Mouse (Mus musculus): ENCODE results near the gene Rnf141.

The Rnf141 gene

DNA sequence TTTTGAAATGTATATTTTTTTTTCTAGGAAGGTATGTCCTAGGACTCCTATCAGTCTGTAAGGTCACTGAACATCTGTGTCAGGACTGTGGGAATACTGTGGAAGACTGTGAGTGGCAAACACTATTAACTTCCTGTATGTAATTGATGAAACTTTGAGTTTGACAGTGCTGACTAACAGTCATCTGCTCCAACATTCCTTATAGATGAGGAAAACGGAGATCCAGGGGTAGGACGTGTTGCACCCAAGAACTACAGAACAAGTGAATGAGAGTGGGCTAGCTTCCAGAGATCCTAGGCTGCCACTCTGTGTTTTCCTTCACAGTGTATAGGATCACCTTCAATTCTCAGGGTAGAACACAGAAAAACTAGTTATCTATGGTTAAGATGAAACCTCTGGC lies 3.1 kb upstream of the Rnf141 start:
- ChIA-PET CTCF (no interaction called here), POLR2A (interaction anchor here in 2 of 4 experiments (0.6 to 1.0 kb wide), 2 partner anchors 73 to 211 kb away, joined by 3 read pairs; no protein-coding TSS in a partner anchor)

DNA sequence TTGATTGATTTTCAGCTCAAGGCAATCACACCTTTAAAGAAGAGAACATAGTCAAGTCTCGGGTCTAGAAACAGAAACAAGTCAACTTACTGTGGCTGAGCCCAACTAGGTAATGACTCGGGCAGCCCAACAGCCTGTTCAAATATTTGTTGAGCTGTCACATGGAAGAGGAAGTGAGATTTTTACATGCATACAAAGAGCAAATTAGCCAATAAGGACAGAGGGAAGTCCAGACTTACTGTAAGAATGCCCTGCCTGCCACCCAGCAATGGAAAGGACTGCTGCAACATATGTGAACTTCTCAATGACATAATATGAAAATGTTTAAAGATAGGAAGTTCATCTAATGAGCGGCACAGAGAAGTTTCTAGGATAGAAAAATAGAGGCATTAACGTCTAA lies 3.9 kb downstream of the Rnf141 start:
- ChIA-PET POLR2A (no interaction called here), CTCF (no interaction called here)

DNA sequence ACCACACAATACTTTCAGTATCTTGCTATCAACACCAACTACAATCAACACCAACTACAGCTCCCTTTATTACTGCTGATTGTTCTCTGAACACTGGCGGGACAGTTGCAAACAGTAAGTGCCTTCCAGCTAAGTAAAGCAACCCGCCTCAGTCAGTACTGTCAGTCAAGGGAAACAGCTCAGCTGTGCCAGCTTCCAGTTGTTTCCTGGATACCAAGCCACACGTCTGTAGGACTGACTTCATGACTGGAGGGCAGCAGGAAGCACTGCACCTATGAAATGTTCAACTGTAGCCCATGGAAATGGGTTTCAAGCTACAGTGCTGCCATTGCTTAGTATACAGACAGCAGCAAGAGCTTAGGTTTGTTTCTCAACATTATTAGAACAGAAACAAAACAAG lies 9.7 kb downstream of the Rnf141 start:
- ChIA-PET CTCF (interaction anchor here in 2 of 4 experiments (1.2 kb wide), 2 partner anchors 10 to 96 kb away, joined by 3 to 4 read pairs; partner anchors contain the start of gene Rnf141 (in 1 of the 2)), POLR2A (interaction anchor here in 2 of 4 experiments (1.5 to 3.3 kb wide), 3 partner anchors 10 to 228 kb away, joined by 3 to 12 read pairs (median 8); partner anchors contain the start of gene Rnf141 (in 2 of the 2))

DNA sequence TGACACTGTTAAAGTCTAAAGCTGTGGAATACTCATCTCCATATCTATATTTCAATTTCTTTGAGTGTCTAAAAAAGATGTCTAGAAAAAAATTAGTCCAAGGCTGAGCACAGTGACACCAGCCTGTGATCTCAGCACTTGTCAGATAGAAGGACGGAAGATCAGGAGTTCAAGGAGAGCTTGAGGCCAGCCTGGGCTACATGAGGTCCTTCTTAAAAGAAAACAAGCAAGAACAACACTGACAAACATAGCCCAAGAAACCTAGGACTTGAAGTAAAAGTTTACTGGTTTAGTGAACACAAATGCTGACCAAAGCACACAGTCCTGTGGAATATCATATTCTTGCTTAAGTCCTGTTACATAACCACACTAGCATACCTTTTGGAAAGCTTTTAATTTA lies 10.2 kb downstream of the Rnf141 start:
- ChIA-PET CTCF (interaction anchor here in 2 of 4 experiments (1.2 kb wide), 2 partner anchors 10 to 96 kb away, joined by 3 to 4 read pairs; partner anchors contain the start of gene Rnf141 (in 1 of the 2)), POLR2A (interaction anchor here in 2 of 4 experiments (0.6 to 3.3 kb wide), 3 partner anchors 10 to 116 kb away, joined by 4 to 12 read pairs (median 8); partner anchors contain the start of gene Rnf141 (in 2 of the 2))

DNA sequence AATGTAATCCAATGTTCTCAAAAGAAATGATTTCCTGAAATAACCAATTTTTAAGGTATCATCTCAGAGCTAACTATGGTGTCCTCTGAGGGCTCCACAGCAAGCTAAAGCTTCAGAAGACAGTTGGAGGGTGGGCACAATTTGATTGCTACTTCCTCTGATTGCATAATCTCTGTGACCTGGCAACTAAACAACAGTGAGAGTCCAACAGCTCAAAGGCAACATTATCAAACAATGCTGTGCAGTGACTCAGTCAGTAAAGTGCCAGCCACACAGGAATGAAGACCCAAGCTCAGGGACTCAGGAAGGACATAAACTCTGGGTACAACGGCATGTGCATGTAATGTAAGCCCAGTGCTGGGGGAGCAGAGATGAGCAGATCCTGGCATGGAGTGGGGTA lies 11.2 kb downstream of the Rnf141 start:
- POLR2A ChIA-PET, result interaction anchor here in 1 of 4 experiments (3.3 kb wide), 1 partner anchor 11 kb away, joined by 12 read pairs; the partner anchor contains the start of gene Rnf141
- CTCF ChIA-PET, result no interaction called here

DNA sequence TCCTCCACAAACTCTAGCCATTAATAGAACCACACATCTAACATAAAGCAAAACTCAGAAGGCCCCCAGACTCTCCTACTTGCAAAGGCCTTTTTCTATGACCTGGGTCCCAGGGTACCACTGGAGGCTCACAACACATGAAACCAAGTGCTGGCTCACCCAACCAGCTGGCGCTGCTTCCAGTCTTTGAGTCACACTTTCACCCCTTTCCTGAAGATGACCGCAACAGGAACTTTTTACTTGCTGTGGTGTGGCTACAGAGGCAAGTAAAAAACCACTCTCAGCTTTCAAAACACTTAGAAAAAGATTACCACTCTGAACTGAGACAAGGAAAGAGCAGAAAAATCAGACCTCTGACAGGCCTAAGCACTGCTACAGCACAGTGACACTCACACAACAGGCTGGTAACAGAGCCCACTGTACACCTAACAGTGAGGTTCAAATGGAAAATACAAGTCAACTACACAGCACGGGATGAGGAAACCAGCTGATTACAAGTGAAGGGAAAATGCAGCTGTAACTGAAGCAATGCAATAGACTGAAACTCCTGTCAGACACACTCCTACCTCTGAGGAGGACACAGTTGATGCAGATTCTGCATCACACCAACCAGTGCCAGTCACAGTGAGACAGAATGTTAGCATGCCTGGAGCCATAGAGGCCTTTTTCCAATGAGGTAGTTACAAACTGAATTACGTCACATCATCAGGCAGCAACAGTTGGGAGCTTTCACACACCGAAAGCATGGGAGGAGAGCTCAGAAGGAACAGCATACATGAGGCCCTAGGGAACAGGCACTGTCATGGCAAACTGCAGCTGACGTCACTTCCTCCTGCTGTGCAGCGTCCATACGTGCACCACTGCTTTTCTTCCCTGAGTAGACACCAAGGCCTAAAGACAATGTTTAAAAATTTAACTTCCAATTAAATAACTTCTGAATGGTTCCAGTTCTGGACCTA lies 20.0 kb downstream of the Rnf141 start:
- ChIA-PET CTCF (interaction anchor here in 2 of 4 experiments (0.9 to 1.2 kb wide), 1 partner anchor 106 kb away, joined by 3 read pairs; no protein-coding TSS in a partner anchor), POLR2A (interaction anchor here in 2 of 4 experiments (0.9 to 1.3 kb wide), 2 partner anchors 12 to 22 kb away, joined by 3 read pairs; no protein-coding TSS in a partner anchor)

DNA sequence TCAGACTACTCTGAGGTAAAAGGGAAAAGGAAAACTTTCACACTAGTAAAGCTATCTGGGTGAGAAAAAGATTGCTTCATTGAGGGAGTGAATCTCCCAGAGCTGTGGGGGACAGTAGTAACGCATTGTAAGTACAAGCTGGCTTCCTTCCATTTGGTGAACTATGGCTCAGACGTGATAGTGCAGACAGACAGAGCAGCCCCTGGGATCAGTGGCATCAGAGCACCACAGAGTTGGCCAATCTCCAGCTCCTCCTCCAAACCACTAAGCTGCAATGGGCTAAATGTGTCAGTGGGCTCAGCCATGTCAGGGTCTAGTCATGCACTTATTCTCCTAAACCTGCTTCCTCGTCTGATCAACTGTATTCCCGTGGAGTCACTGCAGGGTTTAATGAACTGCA lies 20.7 kb downstream of the Rnf141 start:
- CTCF ChIA-PET, result no interaction called here
- POLR2A ChIA-PET, result interaction anchor here in 1 of 4 experiments (0.9 kb wide), 1 partner anchor 12 kb away, joined by 3 read pairs; no protein-coding TSS in a partner anchor

DNA sequence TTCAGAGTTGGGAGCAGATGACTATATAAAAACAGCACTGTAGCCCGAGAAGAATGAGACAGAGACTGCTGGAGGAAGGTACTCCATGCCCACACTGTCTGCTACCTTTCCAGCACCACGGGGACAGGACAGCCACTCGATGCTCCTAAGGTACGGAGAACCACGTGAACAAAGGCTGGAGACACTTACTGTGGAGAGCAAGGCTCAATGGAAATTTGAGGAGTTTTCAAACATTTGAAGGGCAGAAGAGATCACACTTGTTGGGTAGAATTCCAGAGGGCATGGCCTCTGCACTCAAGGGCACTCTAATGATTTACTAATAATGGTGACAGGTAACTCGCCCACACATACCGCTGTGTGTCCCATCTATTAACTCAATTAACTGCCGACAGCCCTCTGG lies 21.2 kb downstream of the Rnf141 start:
- ChIA-PET POLR2A (no interaction called here), CTCF (no interaction called here)

DNA sequence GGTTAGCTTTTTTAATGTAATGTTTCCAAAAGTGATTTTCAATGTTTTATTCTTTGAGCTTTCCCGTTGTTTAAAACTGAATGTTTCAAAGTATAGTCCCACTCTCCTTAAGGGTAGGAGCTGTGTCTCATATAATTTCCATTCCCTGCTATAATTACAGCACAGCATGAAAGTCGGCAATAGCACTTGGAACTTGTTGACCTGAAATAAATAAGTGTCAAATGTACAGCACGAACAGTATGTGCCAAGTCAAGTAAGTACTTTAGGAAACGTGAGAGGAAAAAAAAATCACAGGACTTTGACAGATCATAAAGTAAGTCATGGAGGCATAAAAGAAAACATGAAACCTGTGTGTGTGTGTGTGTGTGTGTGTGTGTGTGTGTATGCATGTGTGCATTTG lies 22.2 kb downstream of the Rnf141 start:
- ChIA-PET CTCF (interaction anchor here in 2 of 4 experiments (0.7 to 1.0 kb wide), 2 partner anchors 108 to 516 kb away, joined by 3 to 4 read pairs; no protein-coding TSS in a partner anchor), POLR2A (no interaction called here)

DNA sequence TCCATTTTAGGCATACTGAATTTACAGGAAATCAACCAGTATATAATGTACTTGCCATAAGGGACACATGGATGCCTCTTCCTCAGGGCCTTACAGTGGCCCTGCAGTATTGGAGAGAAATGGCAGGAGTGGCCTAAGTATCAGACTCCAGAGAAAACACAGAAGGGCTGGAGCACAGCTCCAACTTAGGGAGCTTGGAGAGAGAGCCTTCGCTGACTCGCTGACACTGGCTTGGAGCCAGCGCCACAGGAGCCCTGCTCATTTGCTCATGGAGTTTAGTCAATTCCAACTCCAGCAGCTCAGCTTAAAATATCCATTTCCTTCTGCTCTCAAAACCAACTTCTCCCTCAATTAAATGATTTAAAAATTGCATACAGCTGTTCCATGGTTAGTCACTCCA lies 22.6 kb downstream of the Rnf141 start:
- ChIA-PET CTCF (interaction anchor here in 3 of 4 experiments (0.7 to 1.0 kb wide), 3 partner anchors 92 to 515 kb away, joined by 3 to 5 read pairs (median 4); no protein-coding TSS in a partner anchor), POLR2A (no interaction called here)

DNA sequence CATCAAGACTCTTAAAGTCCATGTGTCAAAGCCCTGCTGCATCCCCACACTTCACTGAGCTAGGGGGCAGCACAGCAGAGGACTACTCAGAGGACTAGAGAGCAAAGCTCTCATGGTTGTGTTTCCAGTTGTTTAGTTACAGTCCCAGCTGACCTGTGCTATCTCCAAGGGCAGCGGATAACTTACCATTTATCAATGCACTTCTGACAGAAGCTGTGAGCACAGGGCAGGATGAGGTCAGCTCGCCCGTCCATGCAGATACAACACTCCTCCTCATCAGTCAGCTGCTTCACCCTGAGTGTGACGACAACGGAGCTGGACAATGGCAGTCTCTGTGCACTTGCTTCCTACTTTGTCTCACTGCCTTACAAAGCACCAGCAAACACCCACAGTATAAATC lies 23.2 kb downstream of the Rnf141 start:
- CTCF ChIA-PET, result interaction anchor here in 3 of 4 experiments (0.7 to 1.0 kb wide), 3 partner anchors 92 to 109 kb away, joined by 3 to 5 read pairs (median 3); no protein-coding TSS in a partner anchor
- POLR2A ChIA-PET, result no interaction called here

DNA sequence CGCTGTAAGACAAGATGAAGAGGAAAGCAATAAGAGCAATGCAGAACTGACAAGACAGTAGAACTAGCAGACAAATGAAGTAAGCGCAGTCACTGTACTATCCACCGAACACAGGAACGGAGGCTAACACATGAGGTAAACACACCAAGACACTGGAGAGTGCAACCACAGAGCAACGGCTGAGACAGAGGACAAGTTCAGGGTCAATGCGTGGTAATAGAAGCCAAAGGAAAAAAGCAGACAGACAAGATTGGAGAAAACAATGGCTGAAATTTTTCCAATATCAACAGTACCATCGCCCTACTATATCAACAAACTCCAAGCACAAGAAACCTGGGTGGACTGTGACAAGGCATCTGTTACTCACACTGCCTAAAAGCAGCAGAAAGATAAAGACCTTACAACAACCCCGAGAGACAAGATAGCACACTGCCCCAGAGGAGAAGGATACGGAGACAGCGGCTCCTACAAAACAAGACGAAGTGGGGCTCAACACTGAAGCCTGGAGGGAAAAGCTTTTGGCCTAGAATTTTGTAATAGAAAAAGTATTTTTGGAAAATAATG lies 25.4 kb downstream of the Rnf141 start:
- POLR2A ChIA-PET, result interaction anchor here in 2 of 4 experiments (0.8 kb wide), 2 partner anchors 95 to 192 kb away, joined by 3 read pairs; no protein-coding TSS in a partner anchor

DNA sequence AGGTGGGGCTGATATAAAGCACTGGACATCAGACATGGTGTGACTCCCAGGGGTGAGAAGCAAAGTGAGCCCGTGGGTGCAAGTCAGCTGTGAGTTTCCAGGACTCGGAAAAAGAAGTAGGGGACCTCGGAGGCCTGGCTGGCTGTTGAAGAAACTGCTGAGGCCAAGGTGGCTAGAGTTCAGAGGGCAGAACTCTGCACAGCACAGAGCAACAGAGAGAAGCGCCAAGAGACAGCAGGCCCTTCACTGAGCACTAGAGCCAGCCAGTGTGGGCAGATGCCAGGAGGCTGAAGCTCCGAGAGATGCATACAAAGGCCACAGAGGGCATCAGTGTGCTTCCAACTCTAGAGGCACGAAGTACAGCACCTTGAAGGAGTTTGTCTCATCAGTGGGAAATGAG lies 26.1 kb downstream of the Rnf141 start:
- ChIA-PET POLR2A (interaction anchor here in 2 of 4 experiments (0.8 kb wide), 2 partner anchors 96 to 191 kb away, joined by 3 read pairs; no protein-coding TSS in a partner anchor), CTCF (interaction anchor here in 1 of 4 experiments (1.9 kb wide), 1 partner anchor 112 kb away, joined by 6 read pairs; no protein-coding TSS in a partner anchor)

More for the DNA sequence above, 25.4 kb downstream of the Rnf141 start:
- CTCF ChIA-PET, result interaction anchor here in 1 of 4 experiments (1.9 kb wide), 1 partner anchor 112 kb away, joined by 6 read pairs; no protein-coding TSS in a partner anchor

DNA sequence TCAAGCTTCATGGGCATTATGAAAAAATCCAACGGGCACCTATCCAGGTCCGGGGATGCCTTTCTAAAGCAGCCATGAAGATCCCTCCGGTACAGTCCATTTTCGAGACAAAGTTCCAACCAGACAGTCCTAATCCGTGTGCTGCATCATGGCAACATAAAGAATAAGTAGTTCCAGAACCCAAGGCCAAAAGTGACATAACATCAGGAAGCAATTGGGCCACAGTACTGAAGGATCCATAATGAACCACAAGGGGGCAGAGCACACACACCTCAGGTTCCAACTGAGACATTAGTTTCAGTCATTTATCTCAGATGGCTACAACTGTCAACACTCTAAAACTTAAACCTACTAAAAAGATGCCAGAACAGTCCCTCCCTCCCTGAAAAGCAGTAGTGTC lies 28.2 kb downstream of the Rnf141 start:
- ChIA-PET POLR2A (no interaction called here), CTCF (interaction anchor here in 3 of 4 experiments (0.6 to 1.7 kb wide), 3 partner anchors 114 to 115 kb away, joined by 5 to 8 read pairs (median 6); no protein-coding TSS in a partner anchor)

DNA sequence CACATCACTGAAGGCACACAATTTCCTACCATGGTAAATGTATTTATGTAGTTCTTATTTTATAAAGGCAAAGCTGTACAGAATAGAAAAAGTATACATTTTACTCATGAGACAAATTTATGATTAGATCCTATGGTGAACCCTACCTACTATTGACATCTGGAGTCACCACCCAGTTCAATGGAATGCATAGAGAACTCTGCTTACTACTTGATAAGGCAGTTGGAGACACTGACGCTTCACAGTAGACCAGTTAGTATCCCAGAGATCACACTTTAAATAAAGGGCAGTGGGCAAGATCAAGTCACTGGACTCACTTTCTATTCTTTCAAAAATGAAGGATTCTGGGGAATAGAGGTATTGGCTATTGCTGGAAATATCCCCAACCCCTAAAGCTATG lies 30.3 kb downstream of the Rnf141 start:
- ChIA-PET POLR2A (interaction anchor here in 1 of 4 experiments (0.6 kb wide), 1 partner anchor 112 kb away, joined by 10 read pairs; no protein-coding TSS in a partner anchor), CTCF (interaction anchor here in 1 of 4 experiments (0.6 kb wide), 1 partner anchor 372 kb away, joined by 3 read pairs; no protein-coding TSS in a partner anchor)

DNA sequence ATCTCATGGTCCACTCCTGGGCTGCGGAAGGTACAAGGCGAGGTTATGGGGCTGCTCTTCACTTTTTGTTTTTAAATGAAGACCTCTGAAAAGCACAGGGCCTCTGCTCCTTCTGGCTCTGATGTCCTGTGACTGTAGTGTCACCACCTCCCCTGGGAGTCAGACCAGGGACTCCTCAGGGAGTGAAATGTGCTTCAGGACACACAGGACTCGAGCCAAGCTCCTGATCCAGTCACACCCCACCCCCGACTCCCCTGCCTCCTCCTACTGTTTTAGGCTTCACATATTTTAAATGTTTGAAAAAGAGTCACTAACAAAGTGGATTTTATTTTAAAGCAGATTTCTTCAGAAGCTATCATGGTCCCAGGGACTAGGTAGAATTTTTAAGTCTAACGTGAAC lies 32.7 kb downstream of the Rnf141 start:
- ChIA-PET POLR2A (no interaction called here), CTCF (interaction anchor here in 1 of 4 experiments (1.4 kb wide), 1 partner anchor 119 kb away, joined by 4 read pairs; no protein-coding TSS in a partner anchor)

DNA sequence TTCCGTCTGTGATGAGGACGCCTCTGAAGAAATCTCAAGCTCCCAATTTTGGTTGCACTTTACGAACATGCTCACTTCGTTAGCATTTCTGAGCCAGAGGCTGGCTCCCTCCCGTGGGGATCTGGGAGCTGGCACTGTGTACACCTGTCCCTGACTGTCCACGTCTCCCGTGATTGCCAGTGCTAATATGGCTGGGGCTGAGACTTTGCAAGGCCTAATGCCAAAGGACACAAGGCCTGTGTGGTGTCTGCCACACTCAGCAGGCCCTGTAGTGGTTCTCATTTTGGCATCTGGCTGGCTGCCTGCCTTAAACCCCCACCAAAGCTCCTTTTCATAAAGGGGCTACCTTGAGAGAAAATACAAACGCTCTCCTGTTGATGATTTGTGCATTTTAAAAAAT lies 33.3 kb downstream of the Rnf141 start:
- POLR2A ChIA-PET, result no interaction called here
- CTCF ChIA-PET, result interaction anchor here in 1 of 4 experiments (1.4 kb wide), 1 partner anchor 120 kb away, joined by 4 read pairs; no protein-coding TSS in a partner anchor

DNA sequence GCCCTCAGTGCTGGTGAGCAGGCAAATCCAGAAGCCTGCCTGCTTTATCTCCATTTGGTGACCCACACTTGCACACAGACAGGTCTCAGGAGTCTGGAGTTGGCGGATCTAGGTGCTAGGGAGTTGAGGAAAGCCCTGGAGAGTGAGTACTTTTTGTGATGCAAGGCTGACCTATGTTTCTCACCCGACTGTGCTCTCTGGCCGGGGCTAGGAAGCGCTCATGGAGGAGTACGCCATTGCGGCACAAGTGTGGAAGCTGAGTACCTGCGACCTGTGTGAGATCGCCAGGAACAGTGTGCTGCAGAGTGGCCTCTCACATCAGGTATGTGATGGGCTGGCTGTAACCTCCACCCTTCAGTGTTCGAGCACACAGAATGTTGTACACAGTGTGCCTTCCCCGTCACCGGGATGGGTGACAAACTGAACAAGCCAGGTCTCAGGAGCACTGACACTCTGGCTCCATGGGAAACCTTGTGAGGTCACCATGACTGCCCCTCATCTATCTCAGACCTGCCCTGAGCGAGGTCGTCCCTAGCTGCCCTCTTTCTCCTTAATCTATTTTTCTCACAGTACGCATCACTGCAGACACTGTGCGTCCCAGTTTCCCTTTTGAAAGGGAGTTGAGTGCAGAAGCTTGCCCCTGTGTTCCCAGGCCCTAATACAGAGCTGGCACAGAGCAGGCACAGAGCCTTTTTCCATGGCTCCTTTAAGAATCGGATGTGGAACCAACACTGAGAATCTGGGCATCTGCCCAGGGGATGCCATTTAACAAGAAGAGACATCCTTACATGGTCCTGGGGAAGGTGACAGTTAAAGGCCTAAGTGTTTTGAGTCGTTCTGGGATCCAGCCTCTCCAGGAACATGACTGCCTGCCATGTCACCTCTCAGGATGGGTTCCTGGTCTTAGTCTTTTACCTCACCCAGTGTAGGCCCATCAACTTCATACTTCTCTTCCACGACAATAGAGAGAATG lies 34.4 kb downstream of the Rnf141 start:
- ChIA-PET CTCF (interaction anchor here in 1 of 4 experiments (1.4 kb wide), 1 partner anchor 121 kb away, joined by 4 read pairs; no protein-coding TSS in a partner anchor), POLR2A (no interaction called here)

Measured in embryonic stem cell, embryonic (primary cell).